Mouse (Mus musculus): ENCODE measurements around the gene Cd24a.

GRCm38 (mm10) chr10:43604687-43605250 is 26.7 kb downstream of the Cd24a start:
- TF ChIP-seq POLR2A (IDR thresholded peaks at IDR 0.05; ENCODE audit: borderline replicate concordance, control insufficient read depth, low read depth, low read length) (no peak), CTCF (IDR thresholded peaks at IDR 0.05; ENCODE audit: control insufficient read depth, insufficient read depth, low read length) (no peak)
